Mouse (Mus musculus): Measurements from ENCODE around the gene Slx4.
"Not testable (repeated sequence)": the region's sequence is repeated elsewhere in the genome, so short reads cannot be mapped to it uniquely, and the experiment has no call there.

The Slx4 gene

GRCm38 (mm10) chr16:4003489-4004398 lies at the start of gene Slx4:
Gene Slx4, minus strand, starts transcription at chr16:4003770.
- DNase-seq (ENCODE audit: low read depth, low spot score), result peak; percentile 99

GRCm38 (mm10) chr16:4052601-4053000 lies 49.0 kb upstream of the Slx4 start:
- DNase-seq (ENCODE audit: low read depth, low spot score), result no peak

GRCm38 (mm10) chr16:4045524-4045923 lies 42.0 kb upstream of the Slx4 start:
- peak; percentile 27 for DNase-seq (ENCODE audit: low read depth, low spot score)

GRCm38 (mm10) chr16:4044093-4044492 lies 40.5 kb upstream of the Slx4 start:
- DNase-seq (ENCODE audit: low read depth, low spot score), result no peak

- DNase-seq (ENCODE audit: low read depth, low spot score), result no peak
These were observed 38.1 kb upstream of the Slx4 start for GRCm38 (mm10) chr16:4041646-4042045.

GRCm38 (mm10) chr16:4040206-4040605 lies 36.6 kb upstream of the Slx4 start:
- no peak for DNase-seq (ENCODE audit: low read depth, low spot score)

- no peak for DNase-seq (ENCODE audit: low read depth, low spot score)
These were observed 34.1 kb upstream of the Slx4 start for GRCm38 (mm10) chr16:4037690-4038089.

GRCm38 (mm10) chr16:4036807-4037206 lies 33.2 kb upstream of the Slx4 start, which contains the start of gene Dnase1:
Gene Dnase1, plus strand, starts transcription at chr16:4036942.
- DNase-seq (ENCODE audit: low read depth, low spot score), result no peak

- DNase-seq (ENCODE audit: low read depth, low spot score), result no peak
These were observed 32.0 kb upstream of the Slx4 start for GRCm38 (mm10) chr16:4035575-4035974.

- DNase-seq (ENCODE audit: low read depth, low spot score), result peak; percentile 62
These were observed 30.9 kb upstream of the Slx4 start for GRCm38 (mm10) chr16:4034476-4034875.

- no peak for DNase-seq (ENCODE audit: low read depth, low spot score)
These were observed 30.4 kb upstream of the Slx4 start for GRCm38 (mm10) chr16:4033971-4034370.

- peak; percentile 59 for DNase-seq (ENCODE audit: low read depth, low spot score)
These were observed 28.8 kb upstream of the Slx4 start for GRCm38 (mm10) chr16:4032341-4032748.

- DNase-seq (ENCODE audit: low read depth, low spot score), result peak; percentile 55
These were observed 28.1 kb upstream of the Slx4 start for GRCm38 (mm10) chr16:4031441-4032274.

GRCm38 (mm10) chr16:4030501-4030900 lies 26.9 kb upstream of the Slx4 start:
- peak; percentile 90 for DNase-seq (ENCODE audit: low read depth, low spot score)

- peak; percentile 97 for DNase-seq (ENCODE audit: low read depth, low spot score)
These were observed 25.8 kb upstream of the Slx4 start for GRCm38 (mm10) chr16:4029371-4029841.

- no peak for DNase-seq (ENCODE audit: low read depth, low spot score)
These were observed 23.6 kb upstream of the Slx4 start for GRCm38 (mm10) chr16:4027211-4027610.

- peak; percentile 24 for DNase-seq (ENCODE audit: low read depth, low spot score)
These were observed 23.1 kb upstream of the Slx4 start for GRCm38 (mm10) chr16:4026672-4027071.

GRCm38 (mm10) chr16:4022719-4023118 lies 19.1 kb upstream of the Slx4 start:
- no peak for DNase-seq (ENCODE audit: low read depth, low spot score)

GRCm38 (mm10) chr16:4021241-4021640 lies 17.7 kb upstream of the Slx4 start:
- DNase-seq (ENCODE audit: low read depth, low spot score), result no peak

GRCm38 (mm10) chr16:4017466-4017865 lies 13.9 kb upstream of the Slx4 start:
- not testable (repeated sequence) for DNase-seq (ENCODE audit: low read depth, low spot score)

- DNase-seq (ENCODE audit: low read depth, low spot score), result not testable (repeated sequence)
These were observed 13.2 kb upstream of the Slx4 start for GRCm38 (mm10) chr16:4016786-4017185.

- no peak for DNase-seq (ENCODE audit: low read depth, low spot score)
These were observed 10.6 kb upstream of the Slx4 start for GRCm38 (mm10) chr16:4014040-4014668.
